Mouse (Mus musculus) embryonic facial prominence, embryonic 11.5 days (tissue): ENCODE measurements at regions not wholly inside any gene's neighbourhood (a gene's known extent, or its start where the extent isn't known, plus 50 kb on each side); places are given as distances from the start of the nearest gene placed in this dataset.

Experiments
- ATAC-seq: fragments of 200-750 bp; cut with Nextera tagmentation; replicated peaks from 2 replicates; pipeline ENCODE4 v1.8.0; 2017; ENCODE audit warnings: low read depth; ENCODE audit not compliant: insufficient number of reproducible peaks, low FRiP score, low TSS enrichment
- DNase-seq: peaks from one replicate; pipeline ENCODE4 v3.0.0-alpha.2; 2015; ENCODE audit warnings: low spot score
- H3K27ac ChIP-seq: fragments of 300-500 bp; sonication (generic); replicated peaks from 2 replicates; pipeline ENCODE4 v1.5.1; 2014; ENCODE audit warnings: mild to moderate bottlenecking, low read depth, low read length, control low read depth
- H3K27me3 ChIP-seq: fragments of 300-500 bp; sonication (generic); 2 replicates; pipeline ENCODE4 v1.6.1; 2014; ENCODE audit warnings: mild to moderate bottlenecking, low read length, moderate library complexity, mixed read lengths; ENCODE audit not compliant: control insufficient read depth, insufficient read depth
- H3K36me3 ChIP-seq: fragments of 300-500 bp; sonication (generic); replicated peaks from 2 replicates; pipeline ENCODE4 v1.6.1; 2014; ENCODE audit warnings: low read depth, mild to moderate bottlenecking, low read length, moderate library complexity, mixed read lengths; ENCODE audit not compliant: control insufficient read depth, insufficient read depth
- H3K4me1 ChIP-seq: fragments of 300-500 bp; sonication (generic); 2 replicates; pipeline ENCODE4 v1.6.1; 2014; ENCODE audit warnings: low read length, mixed read lengths; ENCODE audit not compliant: control insufficient read depth, insufficient read depth
- H3K4me2 ChIP-seq: fragments of 300-500 bp; sonication (generic); 2 replicates; pipeline ENCODE4 v1.6.1; 2014; ENCODE audit warnings: low read depth, mild to moderate bottlenecking, control low read depth, low read length, moderate library complexity
- H3K4me3 ChIP-seq: fragments of 300-500 bp; sonication (generic); 2 replicates; pipeline ENCODE4 v1.5.1; 2014; ENCODE audit warnings: low read depth, low read length, control low read depth
- H3K9ac ChIP-seq: fragments of 300-500 bp; sonication (generic); replicated peaks from 2 replicates; pipeline ENCODE4 v1.6.1; 2014; ENCODE audit warnings: mild to moderate bottlenecking, control low read depth, low read length
- H3K9me3 ChIP-seq: fragments of 300-500 bp; sonication (generic); replicated peaks from 2 replicates; pipeline ENCODE4 v1.6.1; 2016; ENCODE audit warnings: mild to moderate bottlenecking, low read length, inconsistent platforms, mixed read lengths; ENCODE audit not compliant: control insufficient read depth
- WGBS: fragments of 180-500 bp; shearing (Covaris S2); extraction: QIAGEN DNeasy Blood & Tissue Kit; methylation state at CpG from one replicate; pipeline ENCODE4 v1.1.7; 2014; 5-methylcytosine and 5-hydroxymethylcytosine counted together

GRCm38 (mm10) chr15:41970877-41971276 lies 1836.7 kb downstream of the 9330182O14Rik start:
- Histone ChIP-seq H3K9me3 (no peaks in the 10 kb centered on the region), H3K27me3 (no peaks in the 10 kb centered on the region), H3K27ac (no peak overlapping the region), H3K9ac (no peak overlapping the region), H3K4me2 (no peak overlapping the region), H3K4me3 (no peak overlapping the region), H3K36me3 (no peaks in the 10 kb centered on the region), H3K4me1 (no peaks in the 10 kb centered on the region)
- WGBS, result 67% methylated on average over 6 of the region's 6 CpGs
- no peak for DNase-seq
- no peak for ATAC-seq

GRCm38 (mm10) chr15:41973263-41973662 lies 1839.1 kb downstream of the 9330182O14Rik start:
- H3K27ac ChIP-seq, result no peak overlapping the region
- no peaks in the 10 kb centered on the region for H3K9me3 ChIP-seq
- ATAC-seq (0 out of 2 replicates have a peak, but pooled peaks have one; percentile 52), DNase-seq (peak; percentile 84)
- H3K4me2 ChIP-seq, result no peak overlapping the region
- H3K4me3 ChIP-seq, result no peak overlapping the region
- H3K4me1 ChIP-seq, result no peaks in the 10 kb centered on the region
- H3K36me3 ChIP-seq, result no peaks in the 10 kb centered on the region
- H3K27me3 ChIP-seq, result no peaks in the 10 kb centered on the region
- H3K9ac ChIP-seq, result no peak overlapping the region
- WGBS, result 5% methylated on average over 8 of the region's 8 CpGs

GRCm38 (mm10) chr15:41977196-41977595 lies 1843.0 kb downstream of the 9330182O14Rik start:
- no peaks in the 10 kb centered on the region for H3K27me3 ChIP-seq
- H3K9me3 ChIP-seq, result no peaks in the 10 kb centered on the region
- H3K4me3 ChIP-seq, result no peak overlapping the region
- DNase-seq, result no peak
- no peak overlapping the region for H3K9ac ChIP-seq
- 100% methylated on average over 2 of the region's 2 CpGs for WGBS
- H3K4me2 ChIP-seq, result no peak overlapping the region
- no peak for ATAC-seq
- no peaks in the 10 kb centered on the region for H3K4me1 ChIP-seq
- H3K27ac ChIP-seq, result no peak overlapping the region
- no peaks in the 10 kb centered on the region for H3K36me3 ChIP-seq

GRCm38 (mm10) chr15:41977649-41978231 lies 1843.6 kb downstream of the 9330182O14Rik start:
- no peak for DNase-seq
- Histone ChIP-seq H3K27me3 (no peaks in the 10 kb centered on the region), H3K4me3 (no peak overlapping the region), H3K36me3 (no peaks in the 10 kb centered on the region), H3K9me3 (no peaks in the 10 kb centered on the region), H3K27ac (no peak overlapping the region), H3K4me2 (no peak overlapping the region), H3K9ac (no peak overlapping the region), H3K4me1 (no peaks in the 10 kb centered on the region)
- ATAC-seq, result no peak
- 91% methylated on average over 12 of the region's 12 CpGs for WGBS

- WGBS, result 74% methylated on average over 6 of the region's 6 CpGs
- Histone ChIP-seq H3K9me3 (no peaks in the 10 kb centered on the region), H3K27me3 (no peaks in the 10 kb centered on the region), H3K4me3 (no peak overlapping the region), H3K4me2 (no peak overlapping the region), H3K9ac (no peak overlapping the region), H3K27ac (no peak overlapping the region), H3K36me3 (no peaks in the 10 kb centered on the region), H3K4me1 (no peaks in the 10 kb centered on the region)
- DNase-seq (no peak), ATAC-seq (no peak)
Observed at GRCm38 (mm10) chr15:41983261-41983660, 1849.1 kb downstream of the 9330182O14Rik start.

DNA sequence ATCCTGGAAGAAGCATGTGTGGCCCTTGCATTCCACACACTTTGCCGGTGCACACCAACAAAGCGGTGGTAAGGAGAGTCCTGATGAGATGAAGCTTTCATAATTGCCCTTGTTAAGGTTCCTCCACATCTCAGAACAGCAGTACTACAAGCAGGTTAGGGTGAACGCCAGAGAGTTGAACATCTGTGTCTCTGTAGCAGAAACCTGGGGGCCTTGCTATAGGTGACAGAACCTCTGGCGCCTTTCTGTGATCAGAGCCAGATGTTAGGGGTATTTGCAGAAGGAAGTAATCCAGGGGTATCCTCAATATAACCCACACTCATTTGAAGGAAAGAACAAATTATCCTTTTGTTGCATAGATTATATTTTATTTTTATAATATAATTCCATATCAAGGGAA lies 1850.1 kb downstream of the 9330182O14Rik start:
- DNase-seq (peak; percentile 14), ATAC-seq (no peak)
- no peaks in the 10 kb centered on the region for H3K4me1 ChIP-seq
- no peak overlapping the region for H3K4me3 ChIP-seq
- no peaks in the 10 kb centered on the region for H3K27me3 ChIP-seq
- no peak overlapping the region for H3K4me2 ChIP-seq
- no peak overlapping the region for H3K9ac ChIP-seq
- WGBS, result 63% methylated on average over 4 of the region's 4 CpGs
- no peaks in the 10 kb centered on the region for H3K36me3 ChIP-seq
- H3K27ac ChIP-seq, result no peak overlapping the region
- no peaks in the 10 kb centered on the region for H3K9me3 ChIP-seq

- 88% methylated on average over 3 of the region's 3 CpGs for WGBS
- H3K27ac ChIP-seq, result no peak overlapping the region
- H3K4me2 ChIP-seq, result no peak overlapping the region
- no peaks in the 10 kb centered on the region for H3K4me1 ChIP-seq
- ATAC-seq (no peak), DNase-seq (no peak)
- no peak overlapping the region for H3K9ac ChIP-seq
- H3K36me3 ChIP-seq, result no peaks in the 10 kb centered on the region
- H3K27me3 ChIP-seq, result no peaks in the 10 kb centered on the region
- no peaks in the 10 kb centered on the region for H3K9me3 ChIP-seq
- no peak overlapping the region for H3K4me3 ChIP-seq
Observed at GRCm38 (mm10) chr15:41986264-41986663, 1852.1 kb downstream of the 9330182O14Rik start.

GRCm38 (mm10) chr15:41989065-41989464 lies 1854.9 kb downstream of the 9330182O14Rik start:
- ATAC-seq, result no peak
- no peaks in the 10 kb centered on the region for H3K9me3 ChIP-seq
- H3K4me3 ChIP-seq, result no peak overlapping the region
- no peaks in the 10 kb centered on the region for H3K4me1 ChIP-seq
- H3K27me3 ChIP-seq, result no peaks in the 10 kb centered on the region
- 58% methylated on average over 2 of the region's 2 CpGs for WGBS
- no peak for DNase-seq
- H3K4me2 ChIP-seq, result no peak overlapping the region
- no peaks in the 10 kb centered on the region for H3K36me3 ChIP-seq
- no peak overlapping the region for H3K9ac ChIP-seq
- no peak overlapping the region for H3K27ac ChIP-seq
